Mouse (Mus musculus): Measurements from ENCODE around the gene Opalin. TPM values are rescaled to one million over a fixed set of nuclear protein-coding genes. Genes with fewer than 3 reads are reported as not detected.

Gene Opalin
- polyA plus RNA-seq, 1 experiment = not detected

DNA sequence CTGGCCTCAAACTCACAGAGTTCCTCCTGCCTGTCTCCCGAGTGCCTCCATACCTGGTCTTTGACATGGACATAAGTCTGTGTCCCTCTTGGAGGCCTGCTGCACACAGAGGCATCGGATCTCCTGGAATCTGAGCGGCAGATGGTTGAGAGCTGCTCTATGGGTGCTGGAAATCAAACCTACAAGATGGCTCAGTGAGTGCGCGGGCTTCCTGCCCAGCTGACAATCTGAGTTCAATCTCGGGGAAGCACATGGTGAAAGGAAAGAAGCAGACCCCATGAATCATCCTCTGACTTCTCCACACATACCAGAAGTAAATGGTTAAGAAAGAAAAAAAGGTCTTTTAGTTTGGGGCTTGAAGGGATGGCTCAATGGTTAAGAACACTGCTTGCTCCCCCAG lies 45.0 kb downstream of the Opalin start:
- TF ChIP-seq POLR2A (IDR thresholded peaks at IDR 0.05; ENCODE audit: borderline replicate concordance, extremely low read depth, insufficient read depth, insufficient read length, poor library complexity, severe bottlenecking) (no peak), CTCF (IDR thresholded peaks at IDR 0.05; ENCODE audit: borderline replicate concordance, extremely low read depth, insufficient read depth, insufficient read length) (no peak)
- no peak for DNase-seq (ENCODE audit: low read depth)

DNA sequence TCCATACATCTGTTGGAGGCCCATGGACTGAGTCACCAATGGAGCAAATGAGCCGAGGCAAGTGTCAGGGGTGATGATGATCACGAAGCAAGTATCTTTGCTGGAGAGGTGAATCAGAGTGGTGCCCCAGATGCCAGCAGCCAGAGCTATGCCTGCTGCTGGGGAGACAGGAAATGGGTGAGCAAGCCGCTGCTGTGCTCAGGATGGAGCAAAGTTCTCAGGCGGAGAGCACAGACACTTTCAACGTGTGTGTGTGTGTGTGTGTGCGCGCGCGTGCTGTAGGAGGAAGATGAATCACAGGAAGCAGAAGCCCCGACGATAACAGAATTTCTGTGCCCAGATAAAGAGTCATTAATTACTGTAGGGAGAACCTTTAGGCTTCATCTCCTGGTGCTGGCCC lies 45.9 kb downstream of the Opalin start:
- no peak for DNase-seq (ENCODE audit: low read depth)
- no peak for TF ChIP-seq POLR2A (IDR thresholded peaks at IDR 0.05; ENCODE audit: borderline replicate concordance, extremely low read depth, insufficient read depth, insufficient read length, poor library complexity, severe bottlenecking)
- no peak for TF ChIP-seq CTCF (IDR thresholded peaks at IDR 0.05; ENCODE audit: borderline replicate concordance, extremely low read depth, insufficient read depth, insufficient read length)

DNA sequence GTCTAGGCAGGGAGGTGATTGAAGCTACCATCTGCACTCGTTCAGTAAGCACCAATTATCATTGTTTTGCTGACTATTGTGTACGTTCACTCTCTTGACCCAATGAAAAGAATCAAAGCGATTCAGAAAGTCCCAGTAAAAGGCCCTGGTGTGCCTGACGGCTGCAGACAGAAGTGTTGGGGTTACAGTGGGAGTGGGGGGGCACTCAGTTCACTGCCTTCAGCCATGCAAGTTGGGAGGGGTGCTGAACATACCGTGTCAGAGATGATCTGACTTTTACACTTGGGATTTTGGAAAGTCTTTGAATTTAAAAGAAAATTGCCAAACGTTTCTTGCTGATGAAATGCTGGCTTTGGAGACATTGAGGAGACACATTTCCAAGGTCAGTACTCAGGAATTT lies 46.8 kb downstream of the Opalin start:
- peak; percentile 25 for DNase-seq (ENCODE audit: low read depth)
- TF ChIP-seq POLR2A (IDR thresholded peaks at IDR 0.05; ENCODE audit: borderline replicate concordance, extremely low read depth, insufficient read depth, insufficient read length, poor library complexity, severe bottlenecking) (no peak), CTCF (IDR thresholded peaks at IDR 0.05; ENCODE audit: borderline replicate concordance, extremely low read depth, insufficient read depth, insufficient read length) (no peak)

DNA sequence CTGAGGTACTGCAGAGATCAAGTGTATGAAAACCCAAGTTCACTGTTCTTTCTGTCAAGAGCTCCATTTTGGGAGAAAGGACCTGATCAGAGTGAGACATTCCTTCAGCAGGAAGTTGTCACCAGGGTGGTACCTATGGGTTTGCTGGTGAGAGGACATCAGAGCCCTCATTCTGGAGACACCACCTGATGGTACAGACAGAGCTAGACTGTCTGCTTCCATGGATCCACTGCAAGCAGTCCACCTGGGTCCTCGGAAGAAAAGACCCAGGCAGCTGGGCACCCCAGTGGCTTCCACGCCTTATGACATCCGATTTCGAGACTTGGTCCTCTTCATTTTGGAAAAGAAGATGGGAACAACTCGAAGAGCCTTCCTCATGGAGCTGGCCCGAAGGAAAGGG lies 47.7 kb downstream of the Opalin start, which contains the start of gene Dntt:
TSS of gene Dntt (plus strand) at position 57 of the 400 bp plus-strand sequence.
- DNase-seq (ENCODE audit: low read depth) = no peak
- TF ChIP-seq CTCF (IDR thresholded peaks at IDR 0.05; ENCODE audit: borderline replicate concordance, extremely low read depth, insufficient read depth, insufficient read length) = no peak
- no peak for TF ChIP-seq POLR2A (IDR thresholded peaks at IDR 0.05; ENCODE audit: borderline replicate concordance, extremely low read depth, insufficient read depth, insufficient read length, poor library complexity, severe bottlenecking)

DNA sequence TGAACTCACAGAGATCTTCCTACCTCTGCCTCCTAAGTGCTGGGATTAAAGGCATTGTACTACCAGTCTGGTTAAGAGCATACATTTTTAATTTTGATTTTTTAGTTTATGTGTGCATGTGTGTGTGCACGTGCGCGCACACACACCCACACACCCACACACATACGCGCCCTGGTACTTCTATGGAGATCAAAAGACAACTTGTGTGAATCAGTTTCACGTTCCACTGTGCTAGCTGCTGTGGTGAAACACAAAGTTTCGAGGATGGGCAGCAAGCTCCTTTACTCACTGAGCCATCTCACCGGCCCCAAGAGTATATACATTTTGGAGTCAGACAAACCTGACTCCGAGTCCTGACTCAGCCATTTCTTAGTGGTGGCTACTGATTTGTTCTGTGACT lies 49.3 kb downstream of the Opalin start:
- no peak for TF ChIP-seq CTCF (IDR thresholded peaks at IDR 0.05; ENCODE audit: borderline replicate concordance, extremely low read depth, insufficient read depth, insufficient read length)
- no peak for TF ChIP-seq POLR2A (IDR thresholded peaks at IDR 0.05; ENCODE audit: borderline replicate concordance, extremely low read depth, insufficient read depth, insufficient read length, poor library complexity, severe bottlenecking)
- no peak for DNase-seq (ENCODE audit: low read depth)

GRCm38 (mm10) chr19:41027024-41027423 lies 49.9 kb downstream of the Opalin start:
- no peak for DNase-seq (ENCODE audit: low read depth)
- TF ChIP-seq POLR2A (IDR thresholded peaks at IDR 0.05; ENCODE audit: borderline replicate concordance, extremely low read depth, insufficient read depth, insufficient read length, poor library complexity, severe bottlenecking) (no peak), CTCF (IDR thresholded peaks at IDR 0.05; ENCODE audit: borderline replicate concordance, extremely low read depth, insufficient read depth, insufficient read length) (no peak)

- no peak for DNase-seq (ENCODE audit: low read depth)
- TF ChIP-seq CTCF (IDR thresholded peaks at IDR 0.05; ENCODE audit: borderline replicate concordance, extremely low read depth, insufficient read depth, insufficient read length) (no peak), POLR2A (IDR thresholded peaks at IDR 0.05; ENCODE audit: borderline replicate concordance, extremely low read depth, insufficient read depth, insufficient read length, poor library complexity, severe bottlenecking) (no peak)
Observed at GRCm38 (mm10) chr19:41026551-41026950, 50.4 kb downstream of the Opalin start.

- TF ChIP-seq POLR2A (IDR thresholded peaks at IDR 0.05; ENCODE audit: borderline replicate concordance, extremely low read depth, insufficient read depth, insufficient read length, poor library complexity, severe bottlenecking) = no peak
- DNase-seq (ENCODE audit: low read depth) = peak; percentile 59
Observed at GRCm38 (mm10) chr19:41022244-41022643, 54.7 kb downstream of the Opalin start.

DNA sequence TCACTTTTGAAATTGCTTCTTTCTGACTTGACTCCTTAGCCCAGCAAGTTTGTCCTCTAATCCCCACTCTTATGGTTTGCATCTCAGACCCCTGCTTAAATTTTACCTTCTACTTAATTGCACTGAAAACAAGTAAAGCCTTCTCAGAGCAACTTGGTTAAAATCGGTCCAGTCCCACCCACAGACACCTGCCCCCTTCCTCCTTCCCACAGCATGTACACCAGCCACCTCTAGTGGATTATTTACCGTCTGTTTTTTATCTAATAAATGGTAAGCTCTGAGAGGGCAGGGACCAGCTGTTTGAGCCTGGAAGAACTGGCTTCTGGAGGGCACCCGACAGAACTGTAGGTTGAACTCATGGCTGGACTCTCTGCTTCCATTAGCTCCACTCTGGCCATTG lies 56.4 kb downstream of the Opalin start:
- no peak for TF ChIP-seq POLR2A (IDR thresholded peaks at IDR 0.05; ENCODE audit: borderline replicate concordance, extremely low read depth, insufficient read depth, insufficient read length, poor library complexity, severe bottlenecking)
- TF ChIP-seq CTCF (IDR thresholded peaks at IDR 0.05; ENCODE audit: borderline replicate concordance, extremely low read depth, insufficient read depth, insufficient read length) = no peak
- no peak for DNase-seq (ENCODE audit: low read depth)

DNA sequence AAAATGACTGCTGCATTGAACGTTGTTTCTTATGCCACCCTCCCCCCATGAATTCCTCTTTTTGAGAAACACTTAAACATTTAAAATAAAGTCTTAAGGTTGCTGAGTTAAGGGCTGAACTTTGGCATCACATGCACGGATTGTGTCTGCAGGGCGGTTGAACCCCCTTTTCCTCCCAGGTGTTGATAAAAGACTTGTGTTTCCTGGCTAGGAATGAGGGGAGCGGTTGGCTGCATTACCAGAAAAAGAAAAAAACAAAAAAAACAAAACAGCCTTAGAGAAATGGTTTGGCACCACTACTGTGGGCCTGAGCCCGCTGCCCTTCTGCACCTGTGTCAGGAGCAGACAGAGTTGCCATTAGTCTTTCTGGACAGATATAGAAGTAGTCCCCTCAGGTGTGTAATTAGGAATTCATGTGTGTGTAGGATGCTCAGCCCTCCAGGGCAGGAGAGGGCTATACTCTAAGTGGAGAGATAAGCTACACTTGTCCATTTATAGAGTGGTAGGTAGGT lies 57.7 kb downstream of the Opalin start:
- TF ChIP-seq CTCF (IDR thresholded peaks at IDR 0.05; ENCODE audit: borderline replicate concordance, extremely low read depth, insufficient read depth, insufficient read length) (no peak), POLR2A (IDR thresholded peaks at IDR 0.05; ENCODE audit: borderline replicate concordance, extremely low read depth, insufficient read depth, insufficient read length, poor library complexity, severe bottlenecking) (no peak)
- no peak for DNase-seq (ENCODE audit: low read depth)

DNA sequence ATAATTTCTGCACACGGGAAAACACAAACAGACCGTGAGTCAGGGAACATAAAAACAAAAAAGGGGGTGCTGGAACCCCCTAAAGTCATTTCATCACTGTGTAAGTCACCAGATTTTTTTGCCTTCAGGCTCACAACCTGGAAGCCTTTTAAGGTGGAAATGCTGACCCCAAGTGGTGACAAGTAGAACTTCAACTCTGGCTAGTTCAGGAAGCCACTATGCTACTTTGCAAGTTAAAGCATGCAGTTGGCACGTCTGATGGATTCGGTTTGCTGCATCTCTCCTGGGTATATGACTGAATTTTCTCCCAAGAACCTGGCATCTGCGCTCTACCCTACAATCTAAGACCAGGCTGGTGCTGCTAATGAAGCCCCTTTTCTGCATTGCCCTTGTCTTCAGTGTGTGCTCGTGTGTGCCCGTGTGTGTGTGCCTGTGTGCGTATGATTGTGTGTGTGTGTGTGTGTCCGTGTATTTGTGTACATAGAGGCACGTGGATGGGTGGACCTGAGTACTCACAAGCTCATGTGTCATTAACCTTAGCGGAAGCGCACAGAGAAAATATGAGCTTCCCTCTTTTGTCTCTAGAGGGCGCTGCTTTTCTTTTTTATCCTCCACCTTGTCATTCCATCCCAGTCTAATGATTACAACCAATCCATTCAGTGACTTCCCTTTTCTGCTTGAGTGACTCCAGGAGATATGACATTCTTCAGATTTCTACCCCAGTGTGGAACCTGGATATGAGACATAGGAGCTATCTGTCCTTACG lies 60.8 kb downstream of the Opalin start:
- TF ChIP-seq POLR2A (IDR thresholded peaks at IDR 0.05; ENCODE audit: borderline replicate concordance, extremely low read depth, insufficient read depth, insufficient read length, poor library complexity, severe bottlenecking) (no peak), CTCF (IDR thresholded peaks at IDR 0.05; ENCODE audit: borderline replicate concordance, extremely low read depth, insufficient read depth, insufficient read length) (peak; percentile 74; the same call in 1 of the 2 replicates)
- peak; percentile 88 for DNase-seq (ENCODE audit: low read depth)

- TF ChIP-seq CTCF (IDR thresholded peaks at IDR 0.05; ENCODE audit: borderline replicate concordance, extremely low read depth, insufficient read depth, insufficient read length) = no peak
- TF ChIP-seq POLR2A (IDR thresholded peaks at IDR 0.05; ENCODE audit: borderline replicate concordance, extremely low read depth, insufficient read depth, insufficient read length, poor library complexity, severe bottlenecking) = no peak
- no peak for DNase-seq (ENCODE audit: low read depth)
Observed at GRCm38 (mm10) chr19:41014003-41014402, 62.9 kb downstream of the Opalin start.

Measured in brain, embryonic 14.5 days (tissue).